Mouse (Mus musculus): ENCODE measurements around the gene Slc13a2.

Gene Slc13a2

DNA sequence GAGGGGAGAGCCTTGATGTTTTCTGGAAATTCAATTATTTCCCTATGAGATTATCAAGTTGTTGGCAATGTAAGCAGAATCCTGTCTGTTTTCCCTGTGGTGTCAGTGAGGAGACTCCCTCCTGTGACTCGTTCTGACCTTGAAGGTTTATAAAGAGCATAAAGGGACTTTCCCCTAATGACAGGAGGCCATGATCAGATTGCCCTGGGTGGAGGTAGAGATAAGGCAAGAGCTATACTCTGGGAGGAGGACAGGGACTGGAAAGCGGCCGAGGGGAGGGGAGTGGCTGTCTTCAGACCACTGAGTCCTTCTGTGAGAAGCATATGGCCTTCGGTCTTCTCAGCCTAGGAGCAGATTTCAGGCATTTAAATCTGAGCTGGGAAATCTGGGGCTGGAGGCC lies 12.0 kb upstream of the Slc13a2 start:
- DNase-seq (ENCODE audit: low spot score): no peak

DNA sequence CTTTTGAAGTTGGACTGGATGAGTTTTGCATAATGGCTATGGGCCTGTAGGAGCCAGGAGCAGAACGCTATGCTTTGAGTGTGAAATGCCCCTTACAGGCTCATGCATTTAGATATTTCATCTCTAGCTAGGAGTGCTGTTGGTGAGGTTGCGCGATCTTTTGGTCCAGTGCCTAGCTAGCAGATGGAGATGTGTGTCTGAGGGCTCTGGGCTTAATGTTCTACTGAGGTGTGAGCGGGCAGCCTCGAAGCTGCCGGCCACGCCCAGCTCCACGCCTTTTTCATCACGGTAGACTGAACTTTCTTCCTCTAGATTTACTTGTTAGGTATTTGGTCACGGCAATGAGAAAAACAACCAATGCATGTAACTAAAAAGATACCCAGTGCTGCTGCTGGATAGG lies 9.2 kb upstream of the Slc13a2 start:
- DNase-seq (ENCODE audit: low spot score): no peak

DNA sequence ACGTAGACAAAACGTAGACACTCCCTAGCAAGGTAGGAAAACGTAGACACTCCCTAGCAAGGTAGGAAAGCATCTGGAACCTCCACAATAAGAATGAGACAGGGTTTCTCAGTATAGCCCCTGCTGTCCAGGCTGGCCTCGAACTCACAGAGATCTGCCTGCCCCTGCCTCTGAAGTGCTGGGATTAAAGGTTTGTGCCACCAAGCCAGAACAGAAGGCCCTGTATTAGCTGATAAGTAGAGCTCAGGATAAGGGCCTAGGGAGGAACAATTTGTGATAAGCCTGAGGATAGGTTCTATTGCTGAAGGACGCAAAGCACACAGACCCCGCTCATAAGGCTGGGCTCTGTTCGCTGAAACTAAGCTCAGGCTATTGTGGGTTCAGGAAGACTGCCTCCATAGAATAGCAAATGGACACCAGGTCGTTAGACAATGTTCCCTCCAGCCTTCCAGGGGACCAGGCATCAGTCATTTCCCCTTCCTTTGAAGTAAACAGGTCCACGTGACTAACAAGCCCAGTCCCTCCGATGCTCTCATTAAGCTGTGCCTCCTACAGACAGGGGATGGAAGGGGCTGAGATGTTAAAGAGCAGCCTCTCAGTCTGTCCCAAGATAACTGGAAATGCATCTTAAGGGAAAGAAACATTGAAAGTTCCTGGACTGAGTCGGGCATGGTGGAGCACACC lies 8.3 kb upstream of the Slc13a2 start:
- DNase-seq (ENCODE audit: low spot score): no peak

DNA sequence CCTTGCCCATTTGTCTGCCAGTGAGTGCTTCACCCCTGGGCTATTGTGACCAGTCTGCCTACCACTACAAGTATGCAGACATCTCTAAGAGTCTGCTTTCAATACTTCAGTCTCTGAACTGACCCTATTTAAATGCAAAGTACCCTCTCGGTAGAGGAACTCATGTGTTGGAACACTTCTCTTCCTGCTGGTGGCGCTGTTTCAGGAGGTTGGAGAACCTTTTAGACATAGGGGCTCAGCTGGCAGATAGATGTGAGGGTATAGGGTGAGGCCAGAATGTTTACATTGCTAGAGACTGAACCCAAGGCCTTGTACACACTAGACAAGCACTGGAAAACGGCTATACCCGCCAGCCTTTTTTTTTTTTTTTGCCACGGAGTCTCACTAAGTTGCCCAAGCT lies 6.3 kb upstream of the Slc13a2 start:
- DNase-seq (ENCODE audit: low spot score): no peak

DNA sequence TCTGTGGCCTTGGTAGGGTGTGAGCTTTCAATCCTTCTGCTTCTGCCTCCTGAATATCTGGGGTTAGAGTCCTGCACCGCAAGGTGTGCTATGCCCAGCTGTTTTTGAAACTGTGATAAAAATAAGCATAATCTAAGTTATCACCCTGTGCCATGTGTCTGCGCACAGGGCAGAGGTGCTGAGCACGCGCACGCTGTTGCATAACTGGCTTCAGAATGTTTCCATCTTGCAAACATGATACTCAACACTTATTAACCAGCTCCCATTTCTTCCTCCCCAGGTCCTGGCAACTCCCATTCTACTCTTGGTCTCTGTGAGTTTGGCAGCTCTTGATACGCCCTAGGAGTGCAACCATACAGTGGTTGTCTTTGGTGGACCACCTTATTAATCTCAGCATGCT lies 5.6 kb upstream of the Slc13a2 start:
- DNase-seq (ENCODE audit: low spot score): no peak

DNA sequence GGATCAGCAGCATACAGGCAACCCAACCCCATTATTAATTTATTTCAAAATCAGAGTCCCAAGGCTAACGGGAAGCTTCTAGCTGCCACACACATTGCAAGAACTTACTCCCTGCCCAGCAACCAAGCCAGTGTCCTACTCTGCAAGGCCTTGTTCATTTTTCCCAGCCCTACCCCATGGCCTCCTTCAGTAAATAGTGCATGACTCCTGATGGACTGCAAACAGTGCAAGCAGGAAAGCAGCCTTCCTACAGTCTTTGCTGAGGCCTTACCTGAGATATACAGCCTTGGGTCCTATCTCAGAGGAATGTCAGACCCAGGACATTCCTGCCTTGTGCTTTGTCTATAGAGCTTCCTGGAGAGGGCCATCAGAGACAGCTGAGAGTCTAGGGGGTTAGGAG lies 3.6 kb upstream of the Slc13a2 start:
- no peak for DNase-seq (ENCODE audit: low spot score)

DNA sequence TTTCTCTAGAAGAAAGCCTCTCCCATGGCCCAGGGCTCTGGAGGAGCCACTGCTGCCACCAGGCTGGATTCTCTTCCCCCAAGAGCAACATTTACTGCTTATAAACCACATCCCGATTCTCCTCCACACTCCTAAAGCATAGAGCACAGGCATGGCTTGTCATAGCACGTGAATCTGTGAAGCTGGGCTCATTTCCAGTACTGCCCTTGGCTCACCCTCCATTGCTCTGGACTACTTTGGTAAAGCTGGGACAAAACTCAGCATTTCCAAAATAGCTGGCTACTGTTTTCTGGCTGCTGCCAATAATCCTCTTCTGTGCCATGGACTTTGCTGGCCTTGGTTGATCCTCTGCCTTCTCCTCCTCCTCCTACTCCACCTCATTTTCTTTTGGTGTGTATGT lies 2.3 kb upstream of the Slc13a2 start:
- DNase-seq (ENCODE audit: low spot score): no peak

DNA sequence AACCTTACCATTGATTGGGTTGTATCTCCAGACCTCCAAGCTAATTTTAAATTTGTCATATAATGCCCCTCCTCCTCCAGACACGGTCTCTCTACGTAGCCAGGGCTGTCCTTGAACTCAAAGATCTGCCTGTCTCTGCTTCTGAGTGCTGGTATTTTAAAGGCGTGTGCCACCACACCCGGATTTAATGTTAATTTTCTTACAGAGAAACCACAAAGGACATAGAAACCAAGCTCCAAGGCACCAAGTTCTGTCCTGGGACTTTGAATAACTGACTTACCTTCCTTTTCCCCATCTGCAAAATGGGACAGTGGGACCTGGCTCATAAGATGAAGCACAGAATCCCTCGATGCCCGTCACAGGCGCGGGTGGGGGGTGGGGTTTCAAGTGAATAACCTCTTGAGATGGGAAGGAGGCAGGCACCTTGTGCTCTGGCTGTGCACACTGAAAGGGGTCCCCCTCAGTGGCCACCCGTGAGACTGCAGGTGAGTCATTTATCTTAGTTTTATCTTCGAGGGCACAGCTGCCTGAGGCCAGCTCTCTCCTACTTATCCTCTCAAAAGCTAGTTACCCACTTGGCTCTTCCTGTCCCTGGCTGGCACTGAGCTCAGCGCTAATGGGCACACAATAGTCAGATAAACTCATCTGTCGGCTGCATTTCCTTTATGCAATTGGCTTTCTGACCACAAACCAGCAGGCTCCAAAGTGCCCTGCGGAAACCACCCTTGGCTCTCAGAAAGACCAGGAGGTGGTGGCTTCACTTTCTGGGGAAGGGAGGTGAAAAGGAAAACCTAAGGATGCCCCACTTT lies 612 bp downstream of the Slc13a2 start:
- no peak for DNase-seq (ENCODE audit: low spot score)

DNA sequence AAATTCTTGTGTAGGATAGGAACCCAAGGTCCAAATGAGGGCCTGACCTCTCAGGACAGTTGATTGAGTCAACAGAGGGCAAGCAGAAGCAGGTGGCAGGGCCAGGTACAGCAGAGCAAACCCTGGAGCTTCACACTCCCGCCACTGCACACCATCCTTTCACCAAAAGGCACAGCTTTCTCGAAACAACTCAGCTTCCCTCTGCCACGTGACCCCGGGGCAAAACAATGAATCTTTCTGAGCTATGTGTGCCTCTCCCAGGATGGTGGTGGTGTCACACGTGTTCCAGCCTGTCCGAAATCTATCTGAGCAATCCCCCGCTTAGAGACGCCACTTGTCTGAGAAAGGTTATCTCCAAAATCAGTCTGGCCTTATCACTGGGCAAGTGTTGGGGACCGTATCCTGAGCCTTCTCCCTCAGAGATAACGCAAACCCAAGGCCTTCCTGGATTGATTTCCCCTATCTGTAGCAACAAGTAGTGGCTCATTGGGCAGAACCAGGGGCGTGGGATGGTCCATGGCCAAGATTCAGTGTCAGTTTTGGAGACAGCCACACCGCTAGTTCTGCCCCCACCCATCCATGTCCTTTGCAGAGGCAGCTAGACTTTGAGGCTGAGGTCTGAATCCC lies 1.6 kb downstream of the Slc13a2 start:
- no peak for DNase-seq (ENCODE audit: low spot score)

DNA sequence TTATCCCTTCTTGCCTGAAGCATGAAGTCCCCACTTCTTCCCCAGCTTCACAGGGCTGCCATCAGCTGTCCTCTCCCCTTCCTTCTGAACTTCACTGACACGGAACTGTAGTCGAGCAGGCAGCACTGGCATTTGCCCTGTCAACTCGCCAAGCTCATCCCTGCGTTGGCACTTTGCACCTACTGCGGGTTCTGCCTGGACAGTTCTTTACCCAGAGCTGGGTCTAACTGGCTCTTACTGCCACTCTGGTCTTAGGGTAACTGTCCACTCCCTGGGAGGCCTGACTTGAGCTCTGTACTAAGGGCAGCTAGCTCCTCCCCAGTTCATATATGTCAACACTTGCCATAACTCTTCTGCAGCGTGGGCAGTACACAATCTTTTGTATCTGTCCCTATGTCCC lies 5.2 kb downstream of the Slc13a2 start:
- DNase-seq (ENCODE audit: low spot score): no peak

DNA sequence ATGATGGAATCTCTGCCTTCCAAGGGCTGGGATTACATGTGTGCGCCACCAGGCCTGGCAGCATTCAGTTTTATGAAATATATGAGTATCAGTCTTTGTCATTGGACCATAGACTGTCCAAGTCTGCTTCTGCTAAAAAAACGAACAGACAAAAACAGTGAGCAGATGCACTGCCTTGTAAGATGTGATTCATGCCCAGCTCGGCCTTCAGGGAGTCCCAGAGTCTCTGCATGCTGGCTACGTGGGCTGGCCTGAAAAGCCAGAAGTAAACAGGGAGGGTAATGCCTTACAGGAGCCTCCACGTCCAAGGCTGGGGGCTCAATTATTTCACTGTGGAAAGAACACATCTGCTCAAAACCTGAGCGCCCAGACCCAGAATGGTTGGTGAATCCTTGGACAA lies 9.2 kb downstream of the Slc13a2 start:
- DNase-seq (ENCODE audit: low spot score): no peak

DNA sequence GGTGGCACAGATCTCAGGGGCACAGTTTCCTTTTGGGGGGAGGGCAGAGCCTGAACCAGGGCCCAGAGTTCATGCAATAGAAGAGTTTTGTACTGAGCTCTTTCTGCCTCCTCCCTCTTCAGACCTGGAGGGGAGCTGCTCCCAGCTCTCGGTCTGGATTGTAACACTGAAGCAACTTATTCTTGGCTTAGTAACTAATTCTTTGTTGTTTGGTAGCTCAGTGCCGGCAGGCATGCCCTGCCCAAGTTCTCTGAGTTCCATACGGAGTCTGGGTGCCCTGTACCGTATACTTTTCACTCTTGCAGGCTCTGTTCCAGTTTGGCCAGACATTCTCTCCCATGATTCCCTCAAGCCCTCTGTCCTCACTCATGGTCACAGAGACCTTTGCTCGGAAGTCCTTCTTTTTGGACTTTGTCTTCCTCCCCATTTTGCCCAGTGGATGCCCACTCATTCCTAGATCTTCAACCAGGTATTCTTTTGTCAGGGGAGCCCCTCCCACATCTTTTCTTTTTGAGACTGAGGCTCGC lies 9.6 kb downstream of the Slc13a2 start:
- DNase-seq (ENCODE audit: low spot score): no peak

DNA sequence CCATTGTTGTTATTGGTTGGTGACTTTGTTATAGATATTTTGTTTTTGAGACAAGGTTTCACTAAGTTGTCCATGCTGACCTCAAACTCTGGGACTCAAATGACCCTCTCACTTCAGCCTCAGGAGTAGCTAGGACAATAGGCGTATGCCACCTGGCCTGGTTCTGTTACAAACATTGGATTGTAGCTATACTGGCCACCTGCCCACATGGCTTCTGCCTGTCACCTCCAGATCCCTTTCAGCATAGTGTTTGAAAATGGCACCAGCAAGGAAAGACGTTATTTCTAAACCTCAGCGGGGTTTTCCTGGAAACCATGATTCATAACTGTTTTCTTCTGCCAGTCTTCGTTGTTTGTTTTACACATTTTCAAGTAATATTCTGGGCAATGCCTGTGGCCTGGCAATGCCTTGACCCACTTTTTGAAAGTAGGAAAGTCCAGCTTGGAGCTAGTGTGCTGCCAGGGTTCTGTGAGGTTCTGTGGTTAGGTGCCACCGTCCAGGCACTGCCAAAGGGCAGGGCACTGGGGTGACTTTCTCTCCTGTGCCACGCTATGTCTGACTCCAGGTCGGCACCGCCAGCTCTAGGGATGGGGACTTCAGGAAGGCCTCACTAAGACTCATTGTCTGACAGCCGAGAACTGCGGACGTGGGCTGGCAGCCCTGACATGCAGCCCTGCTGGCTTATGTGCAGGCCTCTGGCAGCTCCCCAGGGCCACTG lies 10.3 kb downstream of the Slc13a2 start:
- no peak for DNase-seq (ENCODE audit: low spot score)

DNA sequence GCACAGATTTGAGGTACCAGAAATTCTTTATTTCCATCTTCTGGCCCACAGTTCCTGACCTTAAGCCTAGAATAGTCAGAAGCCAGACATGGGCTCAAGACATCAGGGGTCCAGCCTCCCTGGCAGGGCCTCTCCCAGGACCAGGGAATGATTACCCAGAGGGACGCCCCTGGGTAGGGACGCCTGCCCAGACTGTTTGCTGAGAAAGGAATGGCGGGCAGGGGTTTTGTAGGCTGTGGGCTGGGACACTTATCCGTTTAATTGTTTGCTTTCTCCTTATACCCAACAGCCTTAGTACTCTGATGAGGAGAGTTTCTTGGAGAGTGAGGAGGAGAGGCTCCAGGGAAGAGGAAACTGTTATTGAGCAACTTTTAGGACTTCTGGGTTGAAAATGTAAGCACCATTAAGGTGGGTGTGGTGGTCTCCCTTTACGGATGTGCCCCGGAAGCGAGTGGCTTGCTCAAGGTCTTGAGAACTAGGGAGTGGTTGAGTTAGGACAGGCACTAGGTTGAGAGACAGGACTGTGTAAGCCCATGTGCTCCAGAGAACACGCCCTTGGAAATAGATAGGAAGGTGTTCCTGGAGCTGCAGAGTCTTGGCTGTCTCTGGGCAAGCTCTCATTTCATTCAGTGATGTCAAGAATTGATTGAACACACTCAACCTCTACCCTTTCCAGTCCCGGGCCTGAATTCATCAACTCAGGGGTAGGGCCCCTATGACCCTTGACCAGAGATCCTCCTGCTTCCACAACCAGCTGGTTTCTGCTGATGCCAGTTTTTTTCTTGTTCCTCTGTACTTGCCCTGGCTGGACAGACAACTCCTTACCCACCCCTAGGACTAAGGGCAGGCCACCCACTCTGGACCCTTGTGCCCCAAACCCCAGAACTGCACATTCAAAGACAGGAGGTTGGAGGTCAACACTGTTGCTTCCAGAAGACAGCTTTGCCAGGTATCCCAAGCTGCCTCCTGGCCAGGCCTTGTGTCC lies 13.5 kb downstream of the Slc13a2 start:
- DNase-seq (ENCODE audit: low spot score): peak; percentile 63

DNA sequence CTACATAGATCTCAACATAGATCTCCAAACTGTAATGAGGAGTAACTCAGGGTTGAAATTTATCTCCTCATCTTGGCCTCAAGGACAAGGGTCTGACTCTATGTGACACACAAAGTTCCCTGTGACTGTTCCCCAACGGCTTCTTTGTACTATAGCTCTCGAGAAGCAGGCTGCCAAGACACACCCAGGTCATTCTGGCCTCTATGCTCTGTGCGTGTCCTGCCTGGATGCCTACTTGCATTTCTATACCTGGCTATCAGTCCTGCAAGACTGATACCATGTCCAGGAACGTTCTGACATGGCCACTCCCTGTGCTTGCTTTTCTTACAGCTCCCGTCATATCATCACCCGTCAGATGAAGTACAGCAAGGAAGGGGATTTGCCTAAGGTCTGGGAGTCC lies 20.0 kb downstream of the Slc13a2 start:
- no peak for DNase-seq (ENCODE audit: low spot score)

DNA sequence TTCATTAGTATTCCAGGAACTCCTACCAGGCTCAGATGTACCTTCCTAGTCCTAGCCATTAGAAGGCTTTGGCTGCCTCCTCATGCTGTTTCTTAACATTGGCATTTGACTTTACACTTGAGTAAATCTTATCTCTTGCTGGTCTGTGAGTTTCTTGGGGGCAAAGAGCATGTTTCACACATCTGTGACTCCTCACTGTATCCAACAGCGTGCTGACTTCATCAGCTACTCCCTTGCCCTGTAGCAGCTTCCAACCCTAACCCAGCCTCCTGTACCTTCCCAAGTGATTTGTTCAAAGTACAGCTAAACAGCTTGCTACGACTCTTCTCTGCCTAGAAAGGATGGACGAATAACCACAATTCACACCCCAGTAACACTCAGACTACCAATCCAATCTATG lies 20.5 kb downstream of the Slc13a2 start:
- DNase-seq (ENCODE audit: low spot score): no peak

DNA sequence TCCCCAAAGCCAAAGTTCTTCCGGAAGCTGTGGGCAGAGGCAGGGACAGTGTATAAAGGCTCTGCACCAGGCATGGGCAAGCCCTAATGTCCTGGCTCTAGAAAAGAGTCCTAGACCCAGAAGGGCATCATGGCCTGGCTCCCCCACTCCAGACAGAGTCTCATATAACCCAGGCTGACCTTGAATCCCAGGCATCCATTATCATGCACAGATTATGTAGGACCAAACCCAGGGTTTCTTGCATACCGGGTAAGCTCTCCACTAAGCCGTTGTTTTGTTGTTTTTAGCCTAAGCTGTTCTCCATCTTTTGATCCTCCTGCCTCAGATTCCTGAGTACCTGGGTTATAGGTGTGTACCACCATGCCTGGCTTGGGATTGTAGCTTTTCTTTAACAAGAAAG lies 21.1 kb downstream of the Slc13a2 start:
- DNase-seq (ENCODE audit: low spot score): no peak

DNA sequence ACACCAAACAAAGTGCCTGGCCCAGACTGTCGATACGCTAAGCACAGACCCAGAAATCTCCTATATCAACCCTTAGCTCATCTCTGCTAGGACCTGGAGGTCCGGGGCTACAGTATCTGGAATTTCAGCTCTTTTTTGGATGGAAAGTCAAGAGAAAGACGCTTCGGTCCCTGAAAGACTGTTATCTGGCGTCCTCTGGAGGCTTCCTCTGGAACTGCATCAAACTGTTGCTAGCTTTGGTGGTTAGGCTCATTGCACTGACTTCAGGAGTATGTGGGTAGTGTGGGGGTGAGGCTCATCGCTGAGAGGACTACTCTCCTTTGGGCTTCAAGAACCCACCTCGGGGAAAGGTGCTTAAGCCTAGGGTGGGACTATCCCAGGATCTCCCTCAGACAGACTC lies 22.3 kb downstream of the Slc13a2 start:
- peak; percentile 76 for DNase-seq (ENCODE audit: low spot score)

DNA sequence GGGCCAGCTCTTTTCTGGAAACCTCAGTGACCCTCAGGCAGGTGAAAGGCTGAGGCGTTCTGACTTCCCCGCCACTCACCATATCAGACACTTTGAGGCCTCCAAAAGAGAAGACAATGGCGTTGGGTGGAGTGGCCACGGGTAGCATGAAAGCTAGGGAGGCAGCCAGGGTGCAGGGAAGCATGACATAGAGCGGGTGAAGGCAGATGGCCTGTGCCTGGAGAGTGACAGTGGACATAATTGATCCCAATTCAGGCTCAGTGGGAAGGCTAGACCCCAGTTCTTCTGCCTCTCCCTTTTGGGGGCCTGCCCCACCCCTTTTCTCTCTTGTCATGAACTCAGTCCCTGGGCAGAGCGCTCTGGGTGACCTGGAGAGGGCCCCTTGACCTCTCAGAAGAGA lies 23.8 kb downstream of the Slc13a2 start:
- no peak for DNase-seq (ENCODE audit: low spot score)

DNA sequence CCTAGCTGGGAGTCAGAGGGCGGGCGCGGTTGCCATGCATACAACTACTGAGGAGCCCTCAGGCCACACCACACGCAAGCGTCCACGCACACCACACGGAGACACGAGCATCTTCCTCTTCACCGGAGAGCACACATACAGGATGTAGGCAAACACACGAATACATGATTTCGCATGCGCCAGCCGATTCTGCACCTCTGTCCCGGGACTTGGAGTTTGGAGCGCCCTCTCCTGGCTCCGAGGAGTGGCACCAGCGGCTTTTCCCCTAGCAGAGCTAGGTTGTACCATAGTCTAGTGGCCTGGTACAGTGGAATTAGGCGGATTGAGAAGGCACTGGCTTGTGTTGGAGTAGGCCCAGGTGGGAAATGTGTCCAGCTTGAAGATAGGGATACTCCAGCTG lies 24.6 kb downstream of the Slc13a2 start:
- DNase-seq (ENCODE audit: low spot score): peak; percentile 74

DNA sequence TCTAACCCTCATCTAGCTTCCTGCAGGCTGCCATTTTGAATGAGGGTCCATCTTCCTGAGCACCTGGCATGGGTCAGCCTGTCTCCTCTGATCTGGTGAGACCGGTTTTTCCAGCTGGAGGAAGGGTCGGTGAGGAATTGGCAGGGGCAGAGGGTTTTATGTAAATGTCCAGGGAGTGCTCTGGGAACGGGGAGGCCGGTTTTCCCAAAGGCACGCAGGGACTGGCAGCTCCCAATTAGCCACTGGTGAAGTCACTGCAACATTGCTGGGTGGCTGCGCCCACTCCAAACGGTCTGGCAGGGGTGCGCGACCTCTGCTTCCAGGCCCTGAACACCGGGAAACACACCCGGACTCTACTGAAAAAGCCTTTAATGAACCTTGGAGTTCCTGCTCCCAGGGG lies 25.1 kb downstream of the Slc13a2 start:
- DNase-seq (ENCODE audit: low spot score): peak; percentile 41
